Mouse (Mus musculus): ENCODE measurements around the gene Gsk3a. TPM values are rescaled to one million over a fixed set of nuclear protein-coding genes. Genes with fewer than 3 reads are reported as not detected.
A peak's percentile ranks its signal among the peaks of the same experiment; 100 is the strongest.

Gsk3a gene
- polyA plus RNA-seq, 1 experiment from 2014 or later: 4.0 TPM

- Histone ChIP-seq H3K27ac (ENCODE audit: low read length) (no peak overlapping the region), H3K36me3 (ENCODE audit: control insufficient read depth, insufficient read depth, low read length) (peaks cover 49% of the 10 kb centered on the region), H3K4me3 (ENCODE audit: low read length) (no peak overlapping the region), H3K9ac (ENCODE audit: low read depth, low read length) (no peak overlapping the region), H3K9me3 (ENCODE audit: control insufficient read depth, low read length) (no peaks in the 10 kb centered on the region), H3K4me1 (ENCODE audit: control insufficient read depth, insufficient read depth, low read length) (peaks cover 2% of the 10 kb centered on the region; the same call in 1 of the 2 replicates), H3K27me3 (replicated peaks; ENCODE audit: control insufficient read depth, insufficient read depth, low read length) (no peaks in the 10 kb centered on the region), H3K4me2 (ENCODE audit: low read depth, low read length) (no peak overlapping the region)
- 83% methylated on average over 1 of the region's 1 CpGs for WGBS
- ATAC-seq: no peak
Observed at GRCm38 (mm10) chr7:25227523-25228300, 9.9 kb downstream of the Gsk3a start.

- H3K9ac ChIP-seq (ENCODE audit: low read depth, low read length): peak overlapping the region; percentile 77
- ATAC-seq: no peak
- H3K9me3 ChIP-seq (ENCODE audit: control insufficient read depth, low read length): no peaks in the 10 kb centered on the region
- H3K27ac ChIP-seq (ENCODE audit: low read length): no peak overlapping the region
- no peaks in the 10 kb centered on the region for H3K27me3 ChIP-seq (replicated peaks; ENCODE audit: control insufficient read depth, insufficient read depth, low read length)
- H3K4me2 ChIP-seq (ENCODE audit: low read depth, low read length): peak overlapping the region; percentile 74
- peak overlapping the region; percentile 73 for H3K4me3 ChIP-seq (ENCODE audit: low read length)
- WGBS: 77% methylated on average over 10 of the region's 10 CpGs
- H3K4me1 ChIP-seq (ENCODE audit: control insufficient read depth, insufficient read depth, low read length): peaks cover 27% of the 10 kb centered on the region
- H3K36me3 ChIP-seq (ENCODE audit: control insufficient read depth, insufficient read depth, low read length): peaks cover 21% of the 10 kb centered on the region
Observed at GRCm38 (mm10) chr7:25222275-25222967, 15.2 kb downstream of the Gsk3a start.

GRCm38 (mm10) chr7:25221102-25221883 is 16.4 kb downstream of the Gsk3a start, which contains the start of gene Zfp526:
Zfp526 (plus strand) TSS chr7:25221425.
- peaks cover 27% of the 10 kb centered on the region for H3K4me1 ChIP-seq (ENCODE audit: control insufficient read depth, insufficient read depth, low read length)
- WGBS: under 1% methylated on average over 45 of the region's 45 CpGs

GRCm38 (mm10) chr7:25220457-25221101 is 17.1 kb downstream of the Gsk3a start, which contains the start of gene Dedd2:
Dedd2 (minus strand) TSS chr7:25220615.
- WGBS: 4% methylated on average over 20 of the region's 20 CpGs
- Histone ChIP-seq H3K9me3 (ENCODE audit: control insufficient read depth, low read length) (no peaks in the 10 kb centered on the region), H3K4me3 (ENCODE audit: low read length) (peak within 1 kb of the TSS; percentile 73), H3K27ac (ENCODE audit: low read length) (peak within 1 kb of the TSS; percentile 84), H3K27me3 (replicated peaks; ENCODE audit: control insufficient read depth, insufficient read depth, low read length) (no peaks in the 10 kb centered on the region), H3K4me2 (ENCODE audit: low read depth, low read length) (peak within 1 kb of the TSS; percentile 87), H3K4me1 (ENCODE audit: control insufficient read depth, insufficient read depth, low read length) (peaks cover 27% of the 10 kb centered on the region), H3K36me3 (ENCODE audit: control insufficient read depth, insufficient read depth, low read length) (peaks cover 10% of the 10 kb centered on the region), H3K9ac (ENCODE audit: low read depth, low read length) (peak within 1 kb of the TSS; percentile 82)
- ATAC-seq: no peak

More at GRCm38 (mm10) chr7:25221102-25221883, 16.4 kb downstream of the Gsk3a start, which contains the start of gene Zfp526:
- ATAC-seq: peak; percentile 92
- H3K36me3 ChIP-seq (ENCODE audit: control insufficient read depth, insufficient read depth, low read length): peaks cover 16% of the 10 kb centered on the region
- H3K9me3 ChIP-seq (ENCODE audit: control insufficient read depth, low read length): no peaks in the 10 kb centered on the region
- no peaks in the 10 kb centered on the region for H3K27me3 ChIP-seq (replicated peaks; ENCODE audit: control insufficient read depth, insufficient read depth, low read length)
- H3K27ac ChIP-seq (ENCODE audit: low read length): peak within 1 kb of the TSS; percentile 84
- peak within 1 kb of the TSS; percentile 77 for H3K9ac ChIP-seq (ENCODE audit: low read depth, low read length)
- peak within 1 kb of the TSS; percentile 87 for H3K4me2 ChIP-seq (ENCODE audit: low read depth, low read length)
- H3K4me3 ChIP-seq (ENCODE audit: low read length): peak within 1 kb of the TSS; percentile 73

- Histone ChIP-seq H3K27me3 (replicated peaks; ENCODE audit: control insufficient read depth, insufficient read depth, low read length) (no peaks in the 10 kb centered on the region), H3K27ac (ENCODE audit: low read length) (peak overlapping the region; percentile 84), H3K36me3 (ENCODE audit: control insufficient read depth, insufficient read depth, low read length) (peaks cover 7% of the 10 kb centered on the region), H3K9me3 (ENCODE audit: control insufficient read depth, low read length) (no peaks in the 10 kb centered on the region), H3K4me2 (ENCODE audit: low read depth, low read length) (peak overlapping the region; percentile 87), H3K9ac (ENCODE audit: low read depth, low read length) (peak overlapping the region; percentile 82), H3K4me3 (ENCODE audit: low read length) (peak overlapping the region; percentile 73), H3K4me1 (ENCODE audit: control insufficient read depth, insufficient read depth, low read length) (peaks cover 27% of the 10 kb centered on the region)
- 3% methylated on average over 31 of the region's 31 CpGs for WGBS
- peak; percentile 69 for ATAC-seq
Observed at GRCm38 (mm10) chr7:25219756-25220456, 17.7 kb downstream of the Gsk3a start.

GRCm38 (mm10) chr7:25219416-25219750 is 18.3 kb downstream of the Gsk3a start:
- peak overlapping the region; percentile 82 for H3K27ac ChIP-seq (ENCODE audit: low read length)
- H3K4me3 ChIP-seq (ENCODE audit: low read length): peak overlapping the region; percentile 73
- no peak; the same call in 1 of the 2 replicates for ATAC-seq
- peaks cover 27% of the 10 kb centered on the region for H3K4me1 ChIP-seq (ENCODE audit: control insufficient read depth, insufficient read depth, low read length)
- peaks cover 6% of the 10 kb centered on the region for H3K36me3 ChIP-seq (ENCODE audit: control insufficient read depth, insufficient read depth, low read length)
- peak overlapping the region; percentile 87 for H3K4me2 ChIP-seq (ENCODE audit: low read depth, low read length)
- peak overlapping the region; percentile 82 for H3K9ac ChIP-seq (ENCODE audit: low read depth, low read length)
- H3K9me3 ChIP-seq (ENCODE audit: control insufficient read depth, low read length): no peaks in the 10 kb centered on the region
- WGBS: under 1% methylated on average over 16 of the region's 16 CpGs
- H3K27me3 ChIP-seq (replicated peaks; ENCODE audit: control insufficient read depth, insufficient read depth, low read length): no peaks in the 10 kb centered on the region

- Histone ChIP-seq H3K27me3 (replicated peaks; ENCODE audit: control insufficient read depth, insufficient read depth, low read length) (no peaks in the 10 kb centered on the region), H3K36me3 (ENCODE audit: control insufficient read depth, insufficient read depth, low read length) (peaks cover 3% of the 10 kb centered on the region; the same call in 1 of the 2 replicates), H3K9ac (ENCODE audit: low read depth, low read length) (peak overlapping the region; percentile 82), H3K4me1 (ENCODE audit: control insufficient read depth, insufficient read depth, low read length) (peaks cover 27% of the 10 kb centered on the region), H3K4me2 (ENCODE audit: low read depth, low read length) (peak overlapping the region; percentile 87), H3K4me3 (ENCODE audit: low read length) (peak overlapping the region; percentile 73), H3K9me3 (ENCODE audit: control insufficient read depth, low read length) (no peaks in the 10 kb centered on the region), H3K27ac (ENCODE audit: low read length) (peak overlapping the region; percentile 82)
- peak; percentile 8 for ATAC-seq
- under 1% methylated on average over 53 of the region's 53 CpGs for WGBS
Observed at GRCm38 (mm10) chr7:25218705-25219415, 18.8 kb downstream of the Gsk3a start.

Measured in intestine, embryonic 16.5 days (tissue).